Mouse (Mus musculus) CH12.LX (cell line): ENCODE results near the gene A030005L19Rik.

ENCODE experiments used
- CHD2 ChIP-seq: IDR thresholded peaks from 2 replicates; pipeline ENCODE4 v1.6.1; 2011; ENCODE audit warnings: low read length, improper control_type of control experiment
- CTCF ChIP-seq, 2 experiments: IDR thresholded peaks in 1 of 2; conservative IDR thresholded peaks in 1 of 2; 2 replicates each; pipeline ENCODE4 v1.5.1; 2011 to 2012; ENCODE audit warnings: low read depth in 2 of 2, low read length in 2 of 2, improper control_type of control experiment in 1 of 2, inconsistent platforms in 1 of 2, mild to moderate bottlenecking in 1 of 2, moderate library complexity in 1 of 2
- ELF1 ChIP-seq: IDR thresholded peaks from 2 replicates; pipeline ENCODE4 v1.6.1; 2014; ENCODE audit warnings: low read depth, mild to moderate bottlenecking, inconsistent platforms, low read length, improper control_type of control experiment
- KAT2A ChIP-seq: IDR thresholded peaks from 2 replicates; pipeline ENCODE4 v1.6.1; 2012; ENCODE audit warnings: low read length, improper control_type of control experiment, inconsistent platforms; ENCODE audit not compliant: insufficient replicate concordance
- MXI1 ChIP-seq: IDR thresholded peaks from 2 replicates; pipeline ENCODE4 v1.6.1; 2011; ENCODE audit warnings: mild to moderate bottlenecking, low read depth, low read length, improper control_type of control experiment
- NELFE ChIP-seq: IDR thresholded peaks from 2 replicates; pipeline ENCODE4 v1.6.1; 2011; ENCODE audit warnings: low read depth, low read length, improper control_type of control experiment
- POLR2A ChIP-seq: IDR thresholded peaks from 2 replicates; pipeline ENCODE4 v1.6.1; 2011; ENCODE audit warnings: low read depth, mild to moderate bottlenecking, improper control_type of control experiment, low read length
- POLR2AphosphoS2 ChIP-seq: IDR thresholded peaks from 2 replicates; pipeline ENCODE4 v1.6.1; 2011; ENCODE audit warnings: low read depth, low read length, improper control_type of control experiment
- TBP ChIP-seq: conservative IDR thresholded peaks from 2 replicates; pipeline ENCODE4 v1.6.1; 2011; ENCODE audit warnings: low read depth, low read length, improper control_type of control experiment
- UBTF ChIP-seq: IDR thresholded peaks from 2 replicates; pipeline ENCODE4 v1.6.1; 2012; ENCODE audit warnings: low read depth, mild to moderate bottlenecking, inconsistent platforms, low read length, improper control_type of control experiment, moderate library complexity
- ZNF384 ChIP-seq: IDR thresholded peaks from 2 replicates; pipeline ENCODE4 v1.6.1; 2012; ENCODE audit warnings: low read depth, low read length, improper control_type of control experiment, inconsistent platforms

GRCm38 (mm10) chr1:82901201-82901600 is 11.9 kb upstream of the A030005L19Rik start:
- no peak for TF ChIP-seq ZNF384
- no peak for TF ChIP-seq CTCF (conservative IDR thresholded peaks at IDR 0.05 in 1 of 2, IDR thresholded peaks at IDR 0.05 in 1 of 2; ENCODE audit: low read depth in 2 of 2, low read length in 2 of 2)
- no peak for TF ChIP-seq KAT2A
- TF ChIP-seq TBP, result no peak
- TF ChIP-seq ELF1, result no peak
- no peak for TF ChIP-seq POLR2A
- no peak for TF ChIP-seq POLR2AphosphoS2
- TF ChIP-seq CHD2, result no peak
- TF ChIP-seq MXI1, result no peak
- TF ChIP-seq UBTF, result no peak
- TF ChIP-seq NELFE, result no peak
